ENCODE assay signal across 8 mouse cellular contexts in the genomic region with DNA sequence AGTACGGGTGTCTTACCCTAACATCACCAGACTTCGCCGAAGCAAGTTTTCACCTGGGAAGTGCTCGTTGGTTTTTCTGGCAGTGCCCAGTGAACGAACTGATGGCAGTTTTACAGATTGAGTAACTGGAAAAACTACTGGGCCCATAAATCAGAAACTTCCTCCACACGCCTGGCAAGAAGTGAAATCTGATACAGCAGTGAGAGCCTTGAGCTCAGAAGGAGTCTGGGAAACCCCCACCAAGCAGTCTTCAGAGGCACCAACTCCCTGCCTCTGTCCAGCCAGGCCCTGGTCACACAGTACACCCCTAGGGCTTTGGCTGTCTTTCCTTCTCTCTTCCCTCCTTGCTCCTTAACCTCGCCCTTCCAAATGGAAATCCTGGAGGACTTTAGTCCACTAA. TPM values are rescaled to one million over a fixed set of nuclear protein-coding genes. Genes with fewer than 3 reads are reported as not detected.
DNase-seq lines count a peak whose midpoint lies in the region.

No protein-coding gene starts in this region.

- H3K27me3 ChIP-seq in limb, embryonic 10.5 days (ENCODE audit: low read depth, poor library complexity, severe bottlenecking), result peaks cover 56% of the 10 kb centered on the region

- DNase-seq in urinary bladder, postnatal 25 days (ENCODE audit: low spot score), result peak; percentile 27
- DNase-seq in urinary bladder, postnatal 10 days (ENCODE audit: low spot score), result no peak
- peak; percentile 61 for DNase-seq in fat pad, adult 2 months (ENCODE audit: extremely low read depth, low read depth, low spot score)
- DNase-seq in limb, embryonic 10.5 days (ENCODE audit: low spot score), result peak; percentile 66
- no peak for DNase-seq in retina, embryonic 14.5 days (ENCODE audit: low spot score)
- DNase-seq in layer of hippocampus, postnatal 14 days (ENCODE audit: low spot score in 2 of 2), result no peak
- no peak for DNase-seq in layer of hippocampus, adult 9-10 months (ENCODE audit: low spot score)
- no peak for DNase-seq in spleen, adult 18-20 months

- 10% methylated on average over 7 of the region's 7 CpGs for WGBS in limb, embryonic 10.5 days

- H3K36me3 ChIP-seq in limb, embryonic 10.5 days, result no peaks in the 10 kb centered on the region

- H3K9me3 ChIP-seq in limb, embryonic 10.5 days (replicated peaks), result no peaks in the 10 kb centered on the region

- peaks cover 83% of the 10 kb centered on the region for H3K4me1 ChIP-seq in limb, embryonic 10.5 days

- H3K27ac ChIP-seq in limb, embryonic 10.5 days, result peak overlapping the region; percentile 88

- H3K4me3 ChIP-seq in limb, embryonic 10.5 days, result peak overlapping the region; percentile 29

RNA-seq across cellular contexts. Expression of gene Ltbp2, which starts 28.9 kb away (rescaled TPM):
- 0.03 TPM in 1 of 2 replicates, not detected in the other for polyA plus RNA-seq in limb, embryonic 10.5 days (2016; fragmentation: Nextera tagmentation; extraction: Ambion mirVana)
- total RNA-seq in layer of hippocampus, postnatal 14 days (2021), result 1 to 10 TPM in 1 of 2 experiments, under 1 TPM in 1; 0.74 to 1.3 TPM

Comparison
In these comparisons a context has a peak if more than half of its experiments do, and no peak if none do; other contexts are left out.
1. DNase-seq: peak in urinary bladder, postnatal 25 days (single experiment), fat pad, adult 2 months (single experiment) and limb, embryonic 10.5 days (single experiment); none in urinary bladder, postnatal 10 days (single experiment), retina, embryonic 14.5 days (single experiment), layer of hippocampus, postnatal 14 days (0 of 2), layer of hippocampus, adult 9-10 months (single experiment) and spleen, adult 18-20 months (0 of 2).